Mouse (Mus musculus): ENCODE results near the gene Tbrg1.

Gene Tbrg1

GRCm38 (mm10) chr9:37656931-37657481, at the start of gene Tbrg1:
Tbrg1 (minus strand) TSS chr9:37657312.
- DNase-seq (ENCODE audit: low spot score in 2 of 2), result peak; percentile 47 to 69

- no peak for DNase-seq (ENCODE audit: low spot score in 2 of 2)
Measured at GRCm38 (mm10) chr9:37689970-37690686, 33.0 kb upstream of the Tbrg1 start.

- no peak for DNase-seq (ENCODE audit: low spot score in 2 of 2)
Measured at GRCm38 (mm10) chr9:37687941-37688303, 30.8 kb upstream of the Tbrg1 start.

- DNase-seq (ENCODE audit: low spot score in 2 of 2), result no peak
Measured at GRCm38 (mm10) chr9:37687288-37687940, 30.3 kb upstream of the Tbrg1 start.

- DNase-seq (ENCODE audit: low spot score in 2 of 2), result no peak
Measured at GRCm38 (mm10) chr9:37681123-37681522, 24.0 kb upstream of the Tbrg1 start.

GRCm38 (mm10) chr9:37675287-37675686, 18.2 kb upstream of the Tbrg1 start:
- peak in 1 of 2 experiments; percentile 25 for DNase-seq (ENCODE audit: low spot score in 2 of 2)

- no peak for DNase-seq (ENCODE audit: low spot score in 2 of 2)
Measured at GRCm38 (mm10) chr9:37670261-37670660, 13.1 kb upstream of the Tbrg1 start.

- no peak for DNase-seq (ENCODE audit: low spot score in 2 of 2)
Measured at GRCm38 (mm10) chr9:37669678-37670077, 12.6 kb upstream of the Tbrg1 start.

- DNase-seq (ENCODE audit: low spot score in 2 of 2), result no peak
Measured at GRCm38 (mm10) chr9:37669115-37669514, 12.0 kb upstream of the Tbrg1 start, which contains the start of gene Panx3. Panx3 (minus strand) TSS chr9:37669235.

GRCm38 (mm10) chr9:37666045-37666444, 8.9 kb upstream of the Tbrg1 start:
- DNase-seq (ENCODE audit: low spot score in 2 of 2), result no peak

- DNase-seq (ENCODE audit: low spot score in 2 of 2), result no peak
Measured at GRCm38 (mm10) chr9:37664604-37665003, 7.5 kb upstream of the Tbrg1 start.

GRCm38 (mm10) chr9:37663210-37663609, 6.1 kb upstream of the Tbrg1 start:
- DNase-seq (ENCODE audit: low spot score in 2 of 2), result no peak

- no peak for DNase-seq (ENCODE audit: low spot score in 2 of 2)
Measured at GRCm38 (mm10) chr9:37659413-37659812, 2.3 kb upstream of the Tbrg1 start.

GRCm38 (mm10) chr9:37656439-37656881, 652 bp downstream of the Tbrg1 start:
- DNase-seq (ENCODE audit: low spot score in 2 of 2), result no peak

GRCm38 (mm10) chr9:37655961-37656360, 1.2 kb downstream of the Tbrg1 start:
- no peak for DNase-seq (ENCODE audit: low spot score in 2 of 2)

GRCm38 (mm10) chr9:37653836-37654235, 3.3 kb downstream of the Tbrg1 start:
- DNase-seq (ENCODE audit: low spot score in 2 of 2), result no peak

- no peak for DNase-seq (ENCODE audit: low spot score in 2 of 2)
Measured at GRCm38 (mm10) chr9:37650639-37651038, 6.5 kb downstream of the Tbrg1 start.

GRCm38 (mm10) chr9:37646246-37646645, 10.9 kb downstream of the Tbrg1 start:
- no peak for DNase-seq (ENCODE audit: low spot score in 2 of 2)

GRCm38 (mm10) chr9:37638721-37639120, 18.4 kb downstream of the Tbrg1 start:
- no peak for DNase-seq (ENCODE audit: low spot score in 2 of 2)

GRCm38 (mm10) chr9:37636800-37637542, 20.1 kb downstream of the Tbrg1 start:
- DNase-seq (ENCODE audit: low spot score in 2 of 2), result no peak

GRCm38 (mm10) chr9:37636335-37636734, 20.8 kb downstream of the Tbrg1 start:
- DNase-seq (ENCODE audit: low spot score in 2 of 2), result peak in 1 of 2 experiments; percentile 51

- DNase-seq (ENCODE audit: low spot score in 2 of 2), result no peak
Measured at GRCm38 (mm10) chr9:37634269-37634668, 22.8 kb downstream of the Tbrg1 start.
